Mouse (Mus musculus) T-helper 2 cell (primary cell): ENCODE data around the gene Ube2e1.
"Not testable (repeated sequence)": the region's sequence is repeated elsewhere in the genome, so short reads cannot be mapped to it uniquely, and the experiment has no call there.

Experiments used
- in situ Hi-C: fragments of 300-600 bp; cut with MboI, MseI; formaldehyde crosslinking; loops from one replicate; pipeline ENCODE4 v1.15.1; 2025; ENCODE audit warnings: high pct_unique_total_duplicates

Gene Ube2e1

DNA sequence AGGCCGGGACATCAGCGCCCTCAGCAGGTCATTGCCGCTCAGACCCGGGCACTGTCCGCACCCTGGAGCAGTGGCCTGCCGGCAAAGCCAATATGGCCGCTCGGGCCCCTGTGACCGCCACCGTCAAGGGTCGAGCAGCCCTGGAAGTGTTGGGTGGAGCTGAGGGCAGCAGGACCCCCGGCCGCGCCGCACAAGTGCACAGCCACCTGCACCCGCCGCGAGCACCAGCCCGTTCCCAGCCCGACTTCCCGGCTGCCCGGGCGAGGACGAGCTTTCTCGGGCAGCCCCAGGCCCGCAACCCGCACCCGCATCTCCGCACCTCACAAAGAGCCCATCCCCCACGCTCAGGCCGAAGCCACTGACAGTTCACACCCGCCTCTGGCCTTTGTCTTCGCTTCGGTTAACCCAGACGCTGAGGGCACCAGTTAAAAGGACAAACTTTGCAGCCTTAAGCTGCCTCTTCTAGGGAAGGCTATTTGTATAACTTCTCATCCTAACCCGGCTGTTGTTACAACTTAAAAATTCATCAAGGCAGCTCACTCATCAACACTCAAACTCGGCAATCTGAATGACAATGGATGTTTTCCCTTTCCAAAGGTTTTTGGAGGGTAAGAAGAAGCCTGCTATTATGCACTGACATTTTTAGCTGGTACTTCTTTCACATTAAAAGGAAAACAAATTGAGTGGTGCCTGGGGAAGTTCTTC, 4.5 kb downstream of the Ube2e1 start:
- in situ Hi-C loops: no loop called here

DNA sequence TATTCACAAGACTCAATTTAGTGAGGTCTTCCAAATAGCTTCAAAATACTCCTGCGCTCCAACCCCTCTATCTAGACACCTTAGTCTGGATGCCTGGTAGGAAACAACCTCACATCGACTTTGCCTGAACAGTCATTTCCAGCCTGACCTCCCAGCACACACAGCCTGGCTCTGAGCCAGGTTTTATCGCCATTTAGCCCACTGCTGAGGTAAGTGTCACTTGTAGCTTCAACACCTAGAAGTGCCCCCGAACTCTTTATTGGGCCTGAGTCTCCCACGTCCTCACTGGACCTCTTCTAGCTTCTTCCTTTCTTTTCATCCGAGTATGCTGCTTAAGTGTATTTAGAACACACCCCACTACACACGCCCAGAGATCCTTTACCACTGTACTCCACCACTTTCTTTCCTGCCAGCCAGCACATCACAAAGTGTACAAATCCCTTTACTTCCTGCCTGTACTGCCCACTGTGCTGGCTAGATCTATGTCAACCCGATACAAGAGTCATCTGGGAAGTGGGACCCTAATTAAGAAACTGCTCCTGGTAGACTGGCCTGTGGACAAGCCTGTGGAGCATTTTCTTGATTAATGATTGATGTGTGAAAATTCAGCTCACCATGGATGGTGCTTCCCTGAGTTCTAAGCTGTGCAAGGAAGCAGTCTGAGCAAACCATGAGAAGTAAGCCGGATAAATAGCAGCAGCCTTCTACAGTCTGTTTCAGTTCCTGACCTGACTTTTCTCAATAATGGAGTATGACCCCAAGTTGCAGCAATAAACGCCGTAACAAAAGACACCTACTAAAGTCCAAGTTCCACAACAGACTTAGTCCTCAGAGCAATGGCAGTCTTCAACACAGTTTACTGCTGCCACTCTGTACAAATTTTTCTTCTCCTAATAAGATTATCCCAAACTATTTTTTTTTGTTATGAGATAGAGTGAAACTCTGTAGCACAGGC, 13.9 kb downstream of the Ube2e1 start:
- in situ Hi-C loops: no loop called here

DNA sequence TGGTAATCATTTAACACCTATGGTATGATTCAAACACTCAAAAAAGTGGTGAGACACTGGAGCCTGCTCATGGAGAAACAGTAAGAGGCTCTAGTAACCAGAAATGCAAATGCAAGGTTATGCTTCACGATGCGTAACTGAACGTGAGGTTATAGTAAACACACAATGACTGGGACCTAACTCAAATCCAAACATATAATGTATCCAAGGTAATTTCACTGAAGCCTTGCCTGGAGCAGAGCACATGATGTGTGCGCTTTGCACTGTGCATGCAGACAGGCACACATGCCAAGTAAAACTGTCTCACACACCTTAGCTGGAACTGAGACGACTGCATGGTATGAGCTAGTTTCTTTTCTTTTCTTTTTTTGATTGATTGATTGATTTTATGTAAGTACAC, 27.5 kb downstream of the Ube2e1 start:
- in situ Hi-C loops: no loop called here

DNA sequence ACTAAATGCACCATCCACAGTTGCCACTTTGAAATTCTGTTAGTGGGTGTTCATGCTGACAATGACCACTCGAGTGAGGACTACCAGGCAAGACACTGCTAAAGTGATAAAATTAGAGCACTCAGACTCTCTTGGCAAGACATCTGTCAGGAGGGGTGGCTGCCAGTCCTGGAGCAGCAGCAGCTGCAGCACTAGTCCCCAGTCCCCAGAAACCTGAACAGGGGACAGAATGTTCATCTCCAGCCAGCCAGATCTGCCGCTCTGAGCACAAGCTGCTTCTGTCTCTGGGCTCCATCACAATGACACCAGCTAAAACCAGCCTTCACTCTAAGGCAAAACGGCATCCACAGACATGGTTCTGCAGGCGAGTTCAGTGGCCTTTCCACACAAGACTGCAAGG, 28.4 kb downstream of the Ube2e1 start:
- in situ Hi-C loops: no loop called here

GRCm38 (mm10) chr14:18302750-18303149, 28.9 kb downstream of the Ube2e1 start:
- in situ Hi-C loops: no loop called here

GRCm38 (mm10) chr14:18301591-18301990, 30.1 kb downstream of the Ube2e1 start:
- in situ Hi-C loops: no loop called here

- in situ Hi-C loops: no loop called here
Measured at GRCm38 (mm10) chr14:18300676-18301075, 31.0 kb downstream of the Ube2e1 start.

GRCm38 (mm10) chr14:18298874-18299273, 32.8 kb downstream of the Ube2e1 start:
- in situ Hi-C loops: no loop called here

DNA sequence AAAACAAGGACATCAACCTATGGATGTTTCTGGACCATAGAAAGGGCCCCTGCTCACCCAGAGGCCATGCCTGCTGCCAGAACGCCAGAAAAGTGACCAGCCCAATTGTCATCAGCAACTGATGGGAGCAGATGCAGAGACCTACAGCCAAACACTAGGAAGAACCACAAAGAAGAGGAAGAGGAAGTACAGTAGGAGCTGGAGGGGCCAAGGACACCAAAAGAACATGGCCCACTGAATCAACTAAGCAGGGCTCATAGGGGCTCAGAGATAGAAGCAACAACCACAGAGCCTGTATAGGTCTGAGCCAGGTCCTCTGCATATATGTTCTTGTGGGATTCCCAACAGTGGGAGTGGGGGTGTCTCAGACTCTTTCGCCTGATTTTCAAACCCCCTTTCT, 34.2 kb downstream of the Ube2e1 start:
- in situ Hi-C loops: no loop called here

- in situ Hi-C loops: no loop called here
Measured at GRCm38 (mm10) chr14:18292578-18292977, 39.1 kb downstream of the Ube2e1 start.

- in situ Hi-C loops: no loop called here
Measured at GRCm38 (mm10) chr14:18292111-18292510, 39.5 kb downstream of the Ube2e1 start.

GRCm38 (mm10) chr14:18287391-18287790, 44.3 kb downstream of the Ube2e1 start:
- in situ Hi-C loops: loop anchor here (5.0 kb wide), 1 partner anchor 35 kb away; no protein-coding TSS in a partner anchor

- in situ Hi-C loops: loop anchor here (5.0 kb wide), 1 partner anchor 36 kb away; no protein-coding TSS in a partner anchor
Measured at GRCm38 (mm10) chr14:18286441-18286840, 45.2 kb downstream of the Ube2e1 start.

- in situ Hi-C loops: loop anchor here (5.0 kb wide), 1 partner anchor 37 kb away; no protein-coding TSS in a partner anchor
Measured at GRCm38 (mm10) chr14:18285476-18285875, 46.2 kb downstream of the Ube2e1 start.

- in situ Hi-C loops: no loop called here
Measured at GRCm38 (mm10) chr14:18284581-18284980, 47.1 kb downstream of the Ube2e1 start.

GRCm38 (mm10) chr14:18280375-18280774, 51.3 kb downstream of the Ube2e1 start:
- in situ Hi-C loops: no loop called here

GRCm38 (mm10) chr14:18274526-18274925, 57.1 kb downstream of the Ube2e1 start:
- in situ Hi-C loops: no loop called here

DNA sequence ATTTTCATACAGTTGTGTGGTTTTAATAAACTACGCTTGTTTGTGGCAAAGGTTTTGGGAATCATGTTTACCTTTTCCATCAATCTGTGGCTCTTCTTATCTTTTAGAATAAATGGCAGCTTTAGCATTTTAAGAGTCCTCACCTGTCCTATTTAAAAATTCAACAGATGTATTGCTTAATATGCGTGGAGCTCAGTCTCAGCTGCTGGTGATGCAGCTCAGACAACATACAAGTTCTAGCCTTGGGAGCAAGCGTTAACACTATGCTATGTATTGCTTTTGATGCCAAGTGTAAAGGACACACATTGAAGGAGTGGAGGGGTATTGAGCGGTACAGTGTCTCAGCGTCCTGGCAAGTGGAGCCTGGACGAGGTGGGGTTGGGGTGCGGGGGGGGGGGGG, 60.0 kb downstream of the Ube2e1 start:
- in situ Hi-C loops: no loop called here

GRCm38 (mm10) chr14:18270529-18271441, 60.9 kb downstream of the Ube2e1 start, which contains the start of the genes Nkiras1 and Rpl15:
Gene Nkiras1, plus strand, starts transcription at chr14:18271136.
Gene Rpl15, minus strand, starts transcription at chr14:18271391.
- in situ Hi-C loops: no loop called here

DNA sequence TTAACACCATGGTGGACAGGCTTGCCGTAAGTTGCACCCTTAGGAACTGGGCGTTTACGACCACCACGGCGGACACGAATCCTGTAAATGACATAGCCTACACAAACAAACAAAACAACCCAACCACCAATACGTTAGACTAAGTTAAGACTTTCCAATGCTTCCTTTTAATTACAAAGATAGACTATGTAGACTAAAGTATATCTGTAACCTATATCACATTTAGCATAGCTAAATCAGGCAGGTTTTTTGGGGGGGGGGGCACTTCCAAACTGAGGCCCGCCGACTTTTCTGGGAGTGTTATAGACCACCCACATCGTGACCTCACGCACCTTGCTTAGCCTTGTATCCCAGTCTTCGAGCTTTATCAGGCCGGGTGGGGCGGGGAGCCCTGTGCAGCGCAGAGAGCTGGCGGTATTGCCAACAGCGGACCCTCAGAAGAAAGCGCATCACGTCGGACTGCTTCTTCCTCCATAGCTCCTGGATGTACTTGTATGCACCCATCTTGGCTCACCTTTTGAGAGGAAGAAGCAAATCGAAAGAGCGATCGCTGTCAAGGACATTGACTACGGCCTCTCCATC, 61.6 kb downstream of the Ube2e1 start:
- in situ Hi-C loops: not testable (repeated sequence)

DNA sequence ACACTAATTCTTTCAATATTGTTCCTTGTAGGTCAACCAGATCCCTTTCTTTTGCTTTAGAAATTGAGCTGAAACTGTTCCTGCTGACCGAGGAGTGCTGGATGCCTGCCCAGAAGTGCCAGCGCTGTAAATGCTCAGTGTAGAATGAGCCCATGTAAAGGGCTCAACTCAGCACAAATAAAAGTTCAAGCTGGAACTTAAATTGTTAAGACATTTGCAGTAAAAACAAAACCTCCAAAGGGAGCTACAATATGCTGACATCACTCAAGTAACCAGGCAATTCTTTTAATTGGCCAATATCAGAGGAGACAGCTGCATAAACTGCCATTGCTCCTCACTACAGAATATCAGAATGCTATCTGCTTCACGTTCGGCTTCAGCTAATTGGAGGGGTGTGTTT, 68.2 kb downstream of the Ube2e1 start:
- in situ Hi-C loops: no loop called here
